Mouse (Mus musculus): ENCODE measurements around the gene Chst14. TPM values are rescaled to one million over a fixed set of nuclear protein-coding genes. Genes with fewer than 3 reads are reported as not detected.

Chst14 gene
- total and polyA plus RNA-seq, 3 experiments = 7.8 to 10.4 (median 8.2) TPM

GRCm38 (mm10) chr2:118943232-118943631 lies 16.9 kb downstream of the Chst14 start:
- 83% methylated on average over 6 of the region's 6 CpGs for WGBS

GRCm38 (mm10) chr2:118948818-118949217 lies 22.5 kb downstream of the Chst14 start:
- no peaks in the 10 kb centered on the region for H3K79me2 ChIP-seq (replicated peaks; ENCODE audit: control insufficient read depth, insufficient read depth, low read length)
- 78% methylated on average over 4 of the region's 4 CpGs for WGBS
- no peaks in the 10 kb centered on the region for H3K4me1 ChIP-seq (ENCODE audit: control insufficient read depth, insufficient read depth, low read length)
- H3K27ac ChIP-seq = no peak overlapping the region
- H3K9ac ChIP-seq (ENCODE audit: low read depth, low read length) = no peak overlapping the region
- H3K27me3 ChIP-seq (ENCODE audit: control insufficient read depth, insufficient read depth, low read length) = no peaks in the 10 kb centered on the region
- intact Hi-C loops (cut with DNase I) = no loop called here
- TF ChIP-seq POLR2A (IDR thresholded peaks at IDR 0.05; ENCODE audit: insufficient read depth, low read depth, low read length) (no peak), EP300 (IDR thresholded peaks at IDR 0.05; ENCODE audit: insufficient read depth, low read depth, low read length) (no peak), CTCF (IDR thresholded peaks at IDR 0.05) (no peak)
- no peak for DNase-seq
- H3K4me3 ChIP-seq = no peak overlapping the region
- no peaks in the 10 kb centered on the region for H3K36me3 ChIP-seq (ENCODE audit: control insufficient read depth, insufficient read depth, low read length)

More at GRCm38 (mm10) chr2:118943232-118943631, 16.9 kb downstream of the Chst14 start:
- intact Hi-C loops (cut with DNase I) = no loop called here
- Histone ChIP-seq H3K27me3 (ENCODE audit: control insufficient read depth, insufficient read depth, low read length) (no peaks in the 10 kb centered on the region), H3K9ac (ENCODE audit: low read depth, low read length) (no peak overlapping the region), H3K79me2 (replicated peaks; ENCODE audit: control insufficient read depth, insufficient read depth, low read length) (no peaks in the 10 kb centered on the region), H3K27ac (no peak overlapping the region), H3K4me1 (ENCODE audit: control insufficient read depth, insufficient read depth, low read length) (no peaks in the 10 kb centered on the region), H3K4me3 (no peak overlapping the region), H3K36me3 (ENCODE audit: control insufficient read depth, insufficient read depth, low read length) (no peaks in the 10 kb centered on the region)
- TF ChIP-seq EP300 (IDR thresholded peaks at IDR 0.05; ENCODE audit: insufficient read depth, low read depth, low read length) (no peak), POLR2A (IDR thresholded peaks at IDR 0.05; ENCODE audit: insufficient read depth, low read depth, low read length) (no peak), CTCF (IDR thresholded peaks at IDR 0.05) (no peak)
- no peak for DNase-seq

GRCm38 (mm10) chr2:118949699-118950098 lies 23.4 kb downstream of the Chst14 start:
- no peaks in the 10 kb centered on the region for H3K27me3 ChIP-seq (ENCODE audit: control insufficient read depth, insufficient read depth, low read length)
- TF ChIP-seq CTCF (IDR thresholded peaks at IDR 0.05) (no peak), POLR2A (IDR thresholded peaks at IDR 0.05; ENCODE audit: insufficient read depth, low read depth, low read length) (no peak), EP300 (IDR thresholded peaks at IDR 0.05; ENCODE audit: insufficient read depth, low read depth, low read length) (no peak)
- H3K9ac ChIP-seq (ENCODE audit: low read depth, low read length) = no peak overlapping the region
- no peaks in the 10 kb centered on the region for H3K79me2 ChIP-seq (replicated peaks; ENCODE audit: control insufficient read depth, insufficient read depth, low read length)
- no peaks in the 10 kb centered on the region for H3K36me3 ChIP-seq (ENCODE audit: control insufficient read depth, insufficient read depth, low read length)
- intact Hi-C loops (cut with DNase I) = loop anchor here (5.0 kb wide), 1 partner anchor 157 kb away; no protein-coding TSS in a partner anchor
- H3K4me3 ChIP-seq = no peak overlapping the region
- 66% methylated on average over 3 of the region's 3 CpGs for WGBS
- no peaks in the 10 kb centered on the region for H3K4me1 ChIP-seq (ENCODE audit: control insufficient read depth, insufficient read depth, low read length)
- H3K27ac ChIP-seq = no peak overlapping the region
- DNase-seq = no peak

GRCm38 (mm10) chr2:118956497-118956896 lies 30.2 kb downstream of the Chst14 start:
- Histone ChIP-seq H3K79me2 (replicated peaks; ENCODE audit: control insufficient read depth, insufficient read depth, low read length) (no peaks in the 10 kb centered on the region), H3K4me1 (ENCODE audit: control insufficient read depth, insufficient read depth, low read length) (no peaks in the 10 kb centered on the region), H3K27ac (no peak overlapping the region), H3K4me3 (no peak overlapping the region), H3K36me3 (ENCODE audit: control insufficient read depth, insufficient read depth, low read length) (no peaks in the 10 kb centered on the region), H3K27me3 (ENCODE audit: control insufficient read depth, insufficient read depth, low read length) (no peaks in the 10 kb centered on the region), H3K9ac (ENCODE audit: low read depth, low read length) (no peak overlapping the region)
- no peak for TF ChIP-seq EP300 (IDR thresholded peaks at IDR 0.05; ENCODE audit: insufficient read depth, low read depth, low read length)
- TF ChIP-seq POLR2A (IDR thresholded peaks at IDR 0.05; ENCODE audit: insufficient read depth, low read depth, low read length) = no peak
- TF ChIP-seq CTCF (IDR thresholded peaks at IDR 0.05) = no peak
- WGBS = 64% methylated on average over 5 of the region's 5 CpGs
- intact Hi-C loops (cut with DNase I) = no loop called here
- DNase-seq = no peak

GRCm38 (mm10) chr2:118959644-118960043 lies 33.3 kb downstream of the Chst14 start:
- H3K9ac ChIP-seq (ENCODE audit: low read depth, low read length) = no peak overlapping the region
- WGBS = 21% methylated on average over 2 of the region's 2 CpGs
- H3K27me3 ChIP-seq (ENCODE audit: control insufficient read depth, insufficient read depth, low read length) = no peaks in the 10 kb centered on the region
- intact Hi-C loops (cut with DNase I) = no loop called here
- H3K36me3 ChIP-seq (ENCODE audit: control insufficient read depth, insufficient read depth, low read length) = no peaks in the 10 kb centered on the region
- no peak overlapping the region for H3K27ac ChIP-seq
- H3K79me2 ChIP-seq (replicated peaks; ENCODE audit: control insufficient read depth, insufficient read depth, low read length) = no peaks in the 10 kb centered on the region
- no peaks in the 10 kb centered on the region for H3K4me1 ChIP-seq (ENCODE audit: control insufficient read depth, insufficient read depth, low read length)
- TF ChIP-seq CTCF (IDR thresholded peaks at IDR 0.05) (no peak), EP300 (IDR thresholded peaks at IDR 0.05; ENCODE audit: insufficient read depth, low read depth, low read length) (no peak), POLR2A (IDR thresholded peaks at IDR 0.05; ENCODE audit: insufficient read depth, low read depth, low read length) (no peak)
- DNase-seq = no peak
- no peak overlapping the region for H3K4me3 ChIP-seq

GRCm38 (mm10) chr2:118960413-118960812 lies 34.1 kb downstream of the Chst14 start:
- intact Hi-C loops (cut with DNase I) = no loop called here
- H3K9ac ChIP-seq (ENCODE audit: low read depth, low read length) = no peak overlapping the region
- DNase-seq = no peak
- TF ChIP-seq CTCF (IDR thresholded peaks at IDR 0.05) (no peak), POLR2A (IDR thresholded peaks at IDR 0.05; ENCODE audit: insufficient read depth, low read depth, low read length) (no peak)
- WGBS = 85% methylated on average over 2 of the region's 2 CpGs
- H3K27ac ChIP-seq = no peak overlapping the region
- no peaks in the 10 kb centered on the region for H3K79me2 ChIP-seq (replicated peaks; ENCODE audit: control insufficient read depth, insufficient read depth, low read length)
- H3K4me1 ChIP-seq (ENCODE audit: control insufficient read depth, insufficient read depth, low read length) = no peaks in the 10 kb centered on the region
- H3K27me3 ChIP-seq (ENCODE audit: control insufficient read depth, insufficient read depth, low read length) = no peaks in the 10 kb centered on the region
- H3K4me3 ChIP-seq = no peak overlapping the region
- no peaks in the 10 kb centered on the region for H3K36me3 ChIP-seq (ENCODE audit: control insufficient read depth, insufficient read depth, low read length)

All from heart, adult 2 months (tissue).